Mouse (Mus musculus): ENCODE data around the gene Fndc1. TPM values are rescaled to one million over a fixed set of nuclear protein-coding genes. Genes with fewer than 3 reads are reported as not detected.

Gene Fndc1
- total and polyA plus RNA-seq, 3 experiments, result 0.14 to 0.34 (median 0.17) TPM

- H3K4me1 ChIP-seq (ENCODE audit: control insufficient read depth in 1 of 2, insufficient read depth in 2 of 2), result peaks cover 2 to 10% of the 10 kb centered on the region in 2 experiments; a peak in 2 of 4 replicates
- dilution Hi-C loops (cut with MboI; ENCODE audit: extremely low pct_ligation_motif_present, extremely low pct_unique_long_range_greater_than_20kb, low sequenced_read_pairs), result no loop called here
- in situ Hi-C loops (cut with MboI; ENCODE audit: low pct_ligation_motif_present, low pct_unique_long_range_greater_than_20kb, low sequenced_read_pairs), result no loop called here
- H3K27ac ChIP-seq (ENCODE audit: insufficient read depth, low read depth), result no peak overlapping the region
- TF ChIP-seq ELF1 (IDR thresholded peaks at IDR 0.05; ENCODE audit: low read depth, low read length), result no peak
- no peak for TF ChIP-seq NELFE (IDR thresholded peaks at IDR 0.05; ENCODE audit: low read depth, low read length)
- no peak for TF ChIP-seq GABPA (IDR thresholded peaks at IDR 0.05; ENCODE audit: insufficient replicate concordance, low read depth, low read length)
- TF ChIP-seq MXI1 (IDR thresholded peaks at IDR 0.05; ENCODE audit: low read depth, low read length), result no peak
- TF ChIP-seq MEF2A (IDR thresholded peaks at IDR 0.05; ENCODE audit: borderline replicate concordance, low read depth, low read length), result no peak
- no peak overlapping the region for H3K4me3 ChIP-seq (replicated peaks in 1 of 3; ENCODE audit: low read depth in 2 of 3, low read length in 2 of 3, poor library complexity in 1 of 3)
- no peaks in the 10 kb centered on the region for H3K9me3 ChIP-seq (replicated peaks; ENCODE audit: low read length)
- H3K4me2 ChIP-seq (ENCODE audit: insufficient read depth, low read depth, poor library complexity, severe bottlenecking), result no peak overlapping the region
- DNase-seq (ENCODE audit: extremely low read depth), result no peak
- no peaks in the 10 kb centered on the region for H3K79me2 ChIP-seq (replicated peaks; ENCODE audit: control insufficient read depth, extremely low read depth, insufficient read depth, poor library complexity, severe bottlenecking)
- no peaks in the 10 kb centered on the region for H3K36me3 ChIP-seq (replicated peaks in 1 of 2; ENCODE audit: control insufficient read depth in 1 of 2, insufficient read depth in 1 of 2, low read length in 1 of 2)
- no peak overlapping the region for H3K9ac ChIP-seq (ENCODE audit: insufficient read depth, low read depth)
- peaks cover 3% of the 10 kb centered on the region for H3K27me3 ChIP-seq (replicated peaks)
These were observed 109.2 kb downstream of the Fndc1 start for GRCm38 (mm10) chr17:7717945-7718344.

- no peaks in the 10 kb centered on the region for H3K79me2 ChIP-seq (replicated peaks; ENCODE audit: control insufficient read depth, extremely low read depth, insufficient read depth, poor library complexity, severe bottlenecking)
- no peak for TF ChIP-seq ETS1 (conservative IDR thresholded peaks at IDR 0.05; ENCODE audit: low read depth, low read length)
- TF ChIP-seq MYC (IDR thresholded peaks at IDR 0.05; ENCODE audit: low read depth, low read length), result no peak
- no peak for TF ChIP-seq MAX (IDR thresholded peaks at IDR 0.05; ENCODE audit: low read length)
- TF ChIP-seq CTCF (conservative IDR thresholded peaks at IDR 0.05 in 1 of 2, IDR thresholded peaks at IDR 0.05 in 1 of 2; ENCODE audit: low read depth in 2 of 2, low read length in 2 of 2), result no peak
- no peak for TF ChIP-seq PAX5 (IDR thresholded peaks at IDR 0.05; ENCODE audit: low read length)
- TF ChIP-seq POLR2AphosphoS2 (IDR thresholded peaks at IDR 0.05; ENCODE audit: low read depth, low read length), result no peak
- TF ChIP-seq EP300 (IDR thresholded peaks at IDR 0.05; ENCODE audit: low read length), result no peak
- no peak for TF ChIP-seq JUN (IDR thresholded peaks at IDR 0.05; ENCODE audit: insufficient read depth, low read depth, low read length)
- TF ChIP-seq CHD1 (IDR thresholded peaks at IDR 0.05; ENCODE audit: low read depth, low read length), result no peak
- TF ChIP-seq CHD2 (IDR thresholded peaks at IDR 0.05; ENCODE audit: low read length), result no peak
- no peak for TF ChIP-seq TBP (conservative IDR thresholded peaks at IDR 0.05; ENCODE audit: low read depth, low read length)
- no peak for TF ChIP-seq MAFK (IDR thresholded peaks at IDR 0.05; ENCODE audit: insufficient replicate concordance, low read length)
- TF ChIP-seq ZNF384 (IDR thresholded peaks at IDR 0.05; ENCODE audit: low read depth, low read length), result no peak
- no peak overlapping the region for H3K4me2 ChIP-seq (ENCODE audit: insufficient read depth, low read depth, poor library complexity, severe bottlenecking)
- H3K9ac ChIP-seq (ENCODE audit: insufficient read depth, low read depth), result no peak overlapping the region
- H3K4me1 ChIP-seq (ENCODE audit: control insufficient read depth in 1 of 2, insufficient read depth in 2 of 2), result no peaks in the 10 kb centered on the region
- H3K4me3 ChIP-seq (replicated peaks in 1 of 3; ENCODE audit: low read depth in 2 of 3, low read length in 2 of 3, poor library complexity in 1 of 3), result no peak overlapping the region
- H3K36me3 ChIP-seq (replicated peaks in 1 of 2; ENCODE audit: control insufficient read depth in 1 of 2, insufficient read depth in 1 of 2, low read length in 1 of 2), result no peaks in the 10 kb centered on the region
- H3K27ac ChIP-seq (ENCODE audit: insufficient read depth, low read depth), result no peak overlapping the region
- DNase-seq (ENCODE audit: extremely low read depth), result no peak
- in situ Hi-C loops (cut with MboI; ENCODE audit: low pct_ligation_motif_present, low pct_unique_long_range_greater_than_20kb, low sequenced_read_pairs) (no loop called here), dilution Hi-C loops (cut with MboI; ENCODE audit: extremely low pct_ligation_motif_present, extremely low pct_unique_long_range_greater_than_20kb, low sequenced_read_pairs) (no loop called here)
- H3K9me3 ChIP-seq (replicated peaks; ENCODE audit: low read length), result no peaks in the 10 kb centered on the region
- H3K27me3 ChIP-seq (replicated peaks), result peaks cover 3% of the 10 kb centered on the region
These were observed 114.1 kb downstream of the Fndc1 start for GRCm38 (mm10) chr17:7713020-7713419.
